Mouse (Mus musculus) CH12.LX (cell line): ENCODE measurements around the gene Agpat3. TPM values are rescaled to one million over a fixed set of nuclear protein-coding genes. Genes with fewer than 3 reads are reported as not detected.

ENCODE experiments used
- DNase-seq: peaks from one replicate; pipeline ENCODE4 v3.0.0-alpha.2; 2013; ENCODE audit errors: extremely low read depth
- H3K27ac ChIP-seq: 2 replicates; pipeline ENCODE4 v1.5.1; 2012; ENCODE audit warnings: low read depth, mild to moderate bottlenecking, control low read depth, moderate library complexity; ENCODE audit not compliant: insufficient read depth
- H3K27me3 ChIP-seq: replicated peaks from 2 replicates; pipeline ENCODE3; 2012; ENCODE audit warnings: inconsistent platforms
- H3K36me3 ChIP-seq, 2 experiments: replicated peaks in 1 of 2; 2 replicates each; pipeline versions ENCODE3 to v1.6.1; 2012; ENCODE audit warnings: inconsistent platforms in 1 of 2, low read length in 1 of 2, mild to moderate bottlenecking in 1 of 2, mixed read lengths in 1 of 2, moderate library complexity in 1 of 2; ENCODE audit not compliant: control insufficient read depth in 1 of 2, insufficient read depth in 1 of 2
- H3K4me1 ChIP-seq, 2 experiments: 2 replicates each; pipeline ENCODE4 v1.6.1; 2012; ENCODE audit warnings: inconsistent platforms in 1 of 2, moderate library complexity in 1 of 2; ENCODE audit not compliant: insufficient read depth in 2 of 2, control insufficient read depth in 1 of 2
- H3K4me2 ChIP-seq: 2 replicates; pipeline ENCODE4 v1.6.1; 2012; ENCODE audit warnings: low read depth, mild to moderate bottlenecking, control low read depth; ENCODE audit not compliant: poor library complexity, insufficient read depth, severe bottlenecking
- H3K4me3 ChIP-seq, 3 experiments: fragments of 150-350 bp in 1 of 3; sonication (generic) in 1 of 3; replicated peaks in 1 of 3; 2 replicates each; pipeline versions ENCODE3 to v1.5.1; 2011 to 2012; ENCODE audit warnings: low read depth in 2 of 3, low read length in 2 of 3, mild to moderate bottlenecking in 2 of 3, moderate library complexity in 2 of 3, control low read depth in 1 of 3, improper control_type of control experiment in 1 of 3, inconsistent platforms in 1 of 3, mixed read lengths in 1 of 3; ENCODE audit not compliant: poor library complexity in 1 of 3
- H3K79me2 ChIP-seq: replicated peaks from 2 replicates; pipeline ENCODE4 v1.6.1; 2012; ENCODE audit warnings: mild to moderate bottlenecking, moderate library complexity; ENCODE audit not compliant: control insufficient read depth, poor library complexity, insufficient read depth, severe bottlenecking; ENCODE audit errors: extremely low read depth
- H3K9ac ChIP-seq: 2 replicates; pipeline ENCODE4 v1.6.1; 2012; ENCODE audit warnings: low read depth, mild to moderate bottlenecking, control low read depth, moderate library complexity; ENCODE audit not compliant: insufficient read depth
- H3K9me3 ChIP-seq: replicated peaks from 2 replicates; pipeline ENCODE3; 2012; ENCODE audit warnings: low read length, inconsistent platforms, mixed read lengths
- CHD2 ChIP-seq: IDR thresholded peaks from 2 replicates; pipeline ENCODE4 v1.6.1; 2011; ENCODE audit warnings: low read length, improper control_type of control experiment
- CTCF ChIP-seq, 2 experiments: IDR thresholded peaks in 1 of 2; conservative IDR thresholded peaks in 1 of 2; 2 replicates each; pipeline ENCODE4 v1.5.1; 2011 to 2012; ENCODE audit warnings: low read depth in 2 of 2, low read length in 2 of 2, improper control_type of control experiment in 1 of 2, inconsistent platforms in 1 of 2, mild to moderate bottlenecking in 1 of 2, moderate library complexity in 1 of 2
- E2F4 ChIP-seq: IDR thresholded peaks from 2 replicates; pipeline ENCODE4 v1.6.1; 2011; ENCODE audit warnings: low read depth, low read length, improper control_type of control experiment; ENCODE audit not compliant: insufficient replicate concordance
- ETS1 ChIP-seq: conservative IDR thresholded peaks from 2 replicates; pipeline ENCODE4 v1.6.1; 2012; ENCODE audit warnings: low read depth, mild to moderate bottlenecking, inconsistent platforms, low read length, improper control_type of control experiment, moderate library complexity
- GABPA ChIP-seq: IDR thresholded peaks from 2 replicates; pipeline ENCODE4 v1.6.1; 2012; ENCODE audit warnings: low read depth, low read length, improper control_type of control experiment, inconsistent platforms; ENCODE audit not compliant: insufficient replicate concordance
- IRF4 ChIP-seq: IDR thresholded peaks from 2 replicates; pipeline ENCODE4 v1.6.1; 2014; ENCODE audit warnings: low read depth, mild to moderate bottlenecking, inconsistent platforms, low read length, improper control_type of control experiment
- JUN ChIP-seq: IDR thresholded peaks from 2 replicates; pipeline ENCODE4 v1.6.1; 2011; ENCODE audit warnings: low read depth, mild to moderate bottlenecking, low read length, improper control_type of control experiment, moderate library complexity; ENCODE audit not compliant: insufficient read depth
- JUND ChIP-seq: conservative IDR thresholded peaks from 2 replicates; pipeline ENCODE4 v1.6.1; 2011; ENCODE audit warnings: low read depth, low read length, improper control_type of control experiment
- KAT2A ChIP-seq: IDR thresholded peaks from 2 replicates; pipeline ENCODE4 v1.6.1; 2012; ENCODE audit warnings: low read length, improper control_type of control experiment, inconsistent platforms; ENCODE audit not compliant: insufficient replicate concordance
- MAFK ChIP-seq: IDR thresholded peaks from 2 replicates; pipeline ENCODE4 v1.6.1; 2011; ENCODE audit warnings: low read length, improper control_type of control experiment; ENCODE audit not compliant: insufficient replicate concordance
- MAX ChIP-seq: IDR thresholded peaks from 2 replicates; pipeline ENCODE4 v1.6.1; 2011; ENCODE audit warnings: low read length, improper control_type of control experiment
- MAZ ChIP-seq: IDR thresholded peaks from 2 replicates; pipeline ENCODE4 v1.6.1; 2012; ENCODE audit warnings: low read depth, mild to moderate bottlenecking, inconsistent platforms, low read length, improper control_type of control experiment, moderate library complexity
- MYC ChIP-seq: IDR thresholded peaks from 2 replicates; pipeline ENCODE4 v1.6.1; 2011; ENCODE audit warnings: low read depth, mild to moderate bottlenecking, improper control_type of control experiment, low read length
- NELFE ChIP-seq: IDR thresholded peaks from 2 replicates; pipeline ENCODE4 v1.6.1; 2011; ENCODE audit warnings: low read depth, low read length, improper control_type of control experiment
- NRF1 ChIP-seq: IDR thresholded peaks from 2 replicates; pipeline ENCODE4 v1.6.1; 2014; ENCODE audit warnings: low read depth, mild to moderate bottlenecking, inconsistent platforms, low read length, improper control_type of control experiment, moderate library complexity
- PAX5 ChIP-seq: IDR thresholded peaks from 2 replicates; pipeline ENCODE4 v1.6.1; 2012; ENCODE audit warnings: low read length, inconsistent platforms, mixed read lengths
- POLR2AphosphoS2 ChIP-seq: IDR thresholded peaks from 2 replicates; pipeline ENCODE4 v1.6.1; 2011; ENCODE audit warnings: low read depth, low read length, improper control_type of control experiment
- RAD21 ChIP-seq: IDR thresholded peaks from 2 replicates; pipeline ENCODE4 v1.6.1; 2011; ENCODE audit warnings: low read depth, mild to moderate bottlenecking, low read length, improper control_type of control experiment, moderate library complexity
- RCOR1 ChIP-seq: conservative IDR thresholded peaks from 2 replicates; pipeline ENCODE4 v1.6.1; 2012; ENCODE audit warnings: low read depth, mild to moderate bottlenecking, inconsistent platforms, low read length, improper control_type of control experiment
- SIN3A ChIP-seq: IDR thresholded peaks from 2 replicates; pipeline ENCODE4 v1.6.1; 2012; ENCODE audit warnings: low read length, improper control_type of control experiment, inconsistent platforms
- SMC3 ChIP-seq: IDR thresholded peaks from 2 replicates; pipeline ENCODE4 v1.6.1; 2011; ENCODE audit warnings: low read depth, low read length, improper control_type of control experiment
- TBP ChIP-seq: conservative IDR thresholded peaks from 2 replicates; pipeline ENCODE4 v1.6.1; 2011; ENCODE audit warnings: low read depth, low read length, improper control_type of control experiment
- TCF12 ChIP-seq: IDR thresholded peaks from 2 replicates; pipeline ENCODE4 v1.6.1; 2014; ENCODE audit warnings: low read depth, mild to moderate bottlenecking, inconsistent platforms, low read length, improper control_type of control experiment
- UBTF ChIP-seq: IDR thresholded peaks from 2 replicates; pipeline ENCODE4 v1.6.1; 2012; ENCODE audit warnings: low read depth, mild to moderate bottlenecking, inconsistent platforms, low read length, improper control_type of control experiment, moderate library complexity
- USF2 ChIP-seq: conservative IDR thresholded peaks from 2 replicates; pipeline ENCODE4 v1.6.1; 2011; ENCODE audit warnings: low read depth, low read length, improper control_type of control experiment
- ZKSCAN1 ChIP-seq: IDR thresholded peaks from 2 replicates; pipeline ENCODE4 v1.6.1; 2012; ENCODE audit warnings: low read depth, inconsistent platforms, low read length, improper control_type of control experiment, borderline replicate concordance
- ZMIZ1 ChIP-seq: IDR thresholded peaks from 2 replicates; pipeline ENCODE4 v1.6.1; 2012; ENCODE audit warnings: low read depth, mild to moderate bottlenecking, inconsistent platforms, low read length, improper control_type of control experiment
- ZNF384 ChIP-seq: IDR thresholded peaks from 2 replicates; pipeline ENCODE4 v1.6.1; 2012; ENCODE audit warnings: low read depth, low read length, improper control_type of control experiment, inconsistent platforms
- dilution Hi-C: fragments of 300-500 bp; cut with MboI; formaldehyde crosslinking; loops from 2 replicates; pipeline ENCODE4 v1.14.3; 2020; ENCODE audit warnings: low sequenced_read_pairs; ENCODE audit not compliant: extremely low pct_unique_long_range_greater_than_20kb, extremely low pct_ligation_motif_present
- in situ Hi-C: fragments of 300-500 bp; cut with MboI; formaldehyde crosslinking; loops from 3 replicates; pipeline ENCODE4 v1.14.3; 2019; ENCODE audit warnings: low sequenced_read_pairs, low pct_ligation_motif_present, low pct_unique_long_range_greater_than_20kb, mixed read lengths
- polyA plus RNA-seq: library from polyadenylated mRNA; unstranded; fragments of >175 nt; gene quantifications from 2 replicates; pipeline ENCODE4 v1.2.1, GENCODE M21; 2012; ENCODE audit warnings: low read depth; ENCODE audit not compliant: insufficient read length
- total RNA-seq, 2 experiments: library from RNA; depleted of rRNA; stranded (reverse); fragments of 300-350 nt in 1 of 2; fragments of >200 nt in 1 of 2; gene quantifications; 2 replicates each; pipeline ENCODE4 v1.2.3; 2012 to 2014

Agpat3 gene
- total and polyA plus RNA-seq, 3 experiments = 36.7 to 67.2 (median 63.1) TPM

DNA sequence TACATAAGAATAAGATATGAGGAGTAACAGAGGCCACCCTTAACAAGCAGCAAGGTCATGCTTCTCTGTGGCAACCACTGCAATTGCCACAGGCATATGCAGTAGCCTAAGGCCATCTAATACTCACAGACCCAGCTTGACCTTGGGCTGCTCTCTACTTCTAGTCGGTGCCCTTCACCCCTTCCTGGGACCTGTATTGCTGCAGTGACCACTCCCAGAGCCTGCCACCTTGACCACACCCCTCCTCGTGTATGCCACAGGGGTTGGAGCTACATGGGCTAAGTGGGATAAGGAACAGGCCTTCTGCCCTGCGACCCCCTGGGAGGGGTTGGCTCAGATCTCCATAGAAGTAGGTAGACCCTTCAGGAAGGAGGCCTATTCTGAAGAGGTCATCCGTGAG lies 55.3 kb downstream of the Agpat3 start:
- H3K4me2 ChIP-seq = peak overlapping the region; percentile 78
- peak overlapping the region; percentile 22; the same call in 1 of the 2 replicates for H3K9ac ChIP-seq
- peaks cover 4 to 36% of the 10 kb centered on the region in 2 experiments for H3K36me3 ChIP-seq
- in situ Hi-C loops (no loop called here), dilution Hi-C loops (no loop called here)
- TF ChIP-seq PAX5 = no peak
- TF ChIP-seq MAFK = no peak
- TF ChIP-seq SMC3 = no peak
- no peak for TF ChIP-seq RCOR1
- TF ChIP-seq E2F4 = no peak
- TF ChIP-seq USF2 = no peak
- TF ChIP-seq KAT2A = no peak
- no peak for TF ChIP-seq UBTF
- no peak for TF ChIP-seq GABPA
- TF ChIP-seq MAX = no peak
- TF ChIP-seq NRF1 = no peak
- no peak for TF ChIP-seq ZMIZ1
- no peak for TF ChIP-seq MAZ
- TF ChIP-seq CHD2 = no peak
- TF ChIP-seq ZNF384 = no peak
- TF ChIP-seq JUND = no peak
- H3K27me3 ChIP-seq = no peaks in the 10 kb centered on the region
- peak overlapping the region; percentile 55 to 67 (median 62) for H3K4me3 ChIP-seq
- no peak overlapping the region for H3K27ac ChIP-seq
- H3K9me3 ChIP-seq = no peaks in the 10 kb centered on the region
- DNase-seq = no peak
- no peaks in the 10 kb centered on the region for H3K79me2 ChIP-seq
- H3K4me1 ChIP-seq = peaks cover 13 to 80% of the 10 kb centered on the region in 2 experiments

DNA sequence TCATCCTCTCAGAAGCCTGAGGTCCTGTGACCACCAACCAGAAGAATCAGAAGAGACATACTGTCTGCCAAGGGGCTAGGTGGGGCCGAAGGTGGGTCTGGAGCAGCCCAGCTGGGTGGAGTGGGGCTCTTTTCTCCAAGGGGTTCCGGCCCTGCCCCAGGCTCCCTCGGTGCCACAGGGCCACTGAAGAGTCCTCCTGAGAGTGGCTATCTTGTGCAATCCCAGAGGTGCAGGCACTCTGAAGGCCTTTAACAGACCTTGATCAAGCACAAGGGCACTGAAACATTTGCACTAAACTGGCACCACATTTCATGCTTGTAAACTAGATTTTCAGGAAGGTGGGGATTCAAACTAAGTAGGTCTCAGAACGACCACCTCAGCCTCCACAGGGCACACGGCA lies 55.9 kb downstream of the Agpat3 start:
- no peaks in the 10 kb centered on the region for H3K79me2 ChIP-seq
- H3K4me3 ChIP-seq = peak overlapping the region in 2 of 3 experiments; percentile 62 to 67
- peaks cover 4 to 42% of the 10 kb centered on the region in 2 experiments for H3K36me3 ChIP-seq
- no peak overlapping the region for H3K27ac ChIP-seq
- dilution Hi-C loops (no loop called here), in situ Hi-C loops (no loop called here)
- no peak for TF ChIP-seq KAT2A
- TF ChIP-seq JUN = no peak
- TF ChIP-seq GABPA = no peak
- no peak for TF ChIP-seq RAD21
- TF ChIP-seq TCF12 = no peak
- TF ChIP-seq PAX5 = no peak
- TF ChIP-seq ETS1 = no peak
- no peak for TF ChIP-seq USF2
- TF ChIP-seq POLR2AphosphoS2 = no peak
- no peak for TF ChIP-seq ZMIZ1
- TF ChIP-seq JUND = no peak
- TF ChIP-seq CTCF (conservative IDR thresholded peaks at IDR 0.05 in 1 of 2, IDR thresholded peaks at IDR 0.05 in 1 of 2; ENCODE audit: low read depth in 2 of 2, low read length in 2 of 2) = no peak
- TF ChIP-seq MAZ = no peak
- TF ChIP-seq NELFE = no peak
- no peak for TF ChIP-seq MAFK
- TF ChIP-seq ZKSCAN1 = no peak
- no peak for TF ChIP-seq IRF4
- no peak for TF ChIP-seq SIN3A
- no peak for TF ChIP-seq MYC
- no peak for TF ChIP-seq TBP
- no peak overlapping the region for H3K9ac ChIP-seq
- DNase-seq = no peak
- H3K4me2 ChIP-seq = peak overlapping the region; percentile 78; the same call in 1 of the 2 replicates
- H3K4me1 ChIP-seq = peaks cover 13 to 86% of the 10 kb centered on the region in 2 experiments
- no peaks in the 10 kb centered on the region for H3K9me3 ChIP-seq
- H3K27me3 ChIP-seq = no peaks in the 10 kb centered on the region
